Mouse (Mus musculus): ENCODE data around the gene Ifnar1. TPM values are rescaled to one million over a fixed set of nuclear protein-coding genes. Genes with fewer than 3 reads are reported as not detected.

The Ifnar1 gene
- polyA plus RNA-seq, 1 experiment, result 12.4 TPM

DNA sequence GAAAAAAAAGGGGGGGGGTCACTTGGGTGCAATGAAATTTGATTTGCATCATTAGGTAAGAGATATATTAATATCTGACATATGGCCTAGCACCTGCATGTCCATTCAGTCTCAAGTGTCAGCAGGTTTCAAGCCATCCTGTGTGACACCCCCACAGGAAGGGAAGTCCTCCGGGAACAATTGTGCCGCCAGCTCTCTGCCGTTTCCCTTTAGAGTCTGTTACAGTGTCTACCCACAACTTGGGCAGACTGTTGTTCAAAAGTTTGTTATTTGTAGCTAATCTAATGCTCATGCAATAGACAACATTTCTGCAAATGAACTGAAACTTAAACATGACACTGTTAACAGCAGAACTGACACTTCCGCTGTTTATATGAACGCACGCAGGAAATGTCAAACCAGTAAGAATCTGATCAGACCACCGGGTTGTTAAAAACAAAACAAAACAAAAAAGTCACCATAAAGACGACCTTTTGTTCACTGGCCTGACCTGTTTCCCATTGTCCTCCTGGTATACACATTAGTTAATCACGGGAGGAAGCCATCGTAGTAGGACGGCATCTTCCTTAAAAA is 23.9 kb upstream of the Ifnar1 start:
- H3K36me3 ChIP-seq (ENCODE audit: control insufficient read depth, insufficient read depth, low read length), result no peaks in the 10 kb centered on the region
- H3K27ac ChIP-seq (ENCODE audit: insufficient read depth, low read depth, low read length), result peak overlapping the region; percentile 32
- TF ChIP-seq CTCF (IDR thresholded peaks at IDR 0.05; ENCODE audit: extremely low read depth, insufficient read length, insufficient replicate concordance, low read depth, low read length) (no peak), POLR2A (IDR thresholded peaks at IDR 0.05; ENCODE audit: low read depth, low read length) (no peak)
- H3K27me3 ChIP-seq (ENCODE audit: control insufficient read depth, insufficient read depth, low read length), result no peaks in the 10 kb centered on the region
- no peak overlapping the region for H3K4me3 ChIP-seq (ENCODE audit: low read depth, low read length)
- 70% methylated on average over 11 of the region's 11 CpGs for WGBS
- H3K4me1 ChIP-seq (ENCODE audit: control insufficient read depth, insufficient read depth, insufficient read length, low read length), result peaks cover 2% of the 10 kb centered on the region; the same call in 1 of the 2 replicates

DNA sequence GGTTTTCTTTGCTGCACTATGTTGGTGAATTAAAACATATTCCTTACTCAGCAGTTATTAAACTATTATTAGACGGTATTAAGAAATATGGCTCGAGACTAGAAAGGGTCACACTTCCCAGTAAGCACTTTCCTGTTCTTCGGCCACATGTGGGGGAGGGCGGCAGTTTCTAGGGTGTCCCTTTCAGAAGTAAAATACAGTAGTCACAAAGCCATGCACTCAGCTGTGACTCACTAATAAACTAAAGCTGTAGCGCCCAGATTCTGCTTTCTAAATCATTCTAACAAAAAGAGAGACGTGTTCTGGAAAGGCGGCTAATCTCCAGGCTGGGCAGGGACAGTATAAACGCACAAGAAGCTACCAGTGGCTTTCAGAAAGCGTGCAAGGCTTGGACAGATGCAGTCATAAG is 23.3 kb upstream of the Ifnar1 start:
- Histone ChIP-seq H3K4me3 (ENCODE audit: low read depth, low read length) (no peak overlapping the region), H3K27me3 (ENCODE audit: control insufficient read depth, insufficient read depth, low read length) (no peaks in the 10 kb centered on the region), H3K36me3 (ENCODE audit: control insufficient read depth, insufficient read depth, low read length) (no peaks in the 10 kb centered on the region), H3K4me1 (ENCODE audit: control insufficient read depth, insufficient read depth, insufficient read length, low read length) (peaks cover 2% of the 10 kb centered on the region; the same call in 1 of the 2 replicates), H3K27ac (ENCODE audit: insufficient read depth, low read depth, low read length) (peak overlapping the region; percentile 57; the same call in 1 of the 2 replicates)
- WGBS, result 58% methylated on average over 9 of the region's 9 CpGs
- TF ChIP-seq CTCF (IDR thresholded peaks at IDR 0.05; ENCODE audit: extremely low read depth, insufficient read length, insufficient replicate concordance, low read depth, low read length) (no peak), POLR2A (IDR thresholded peaks at IDR 0.05; ENCODE audit: low read depth, low read length) (no peak)

DNA sequence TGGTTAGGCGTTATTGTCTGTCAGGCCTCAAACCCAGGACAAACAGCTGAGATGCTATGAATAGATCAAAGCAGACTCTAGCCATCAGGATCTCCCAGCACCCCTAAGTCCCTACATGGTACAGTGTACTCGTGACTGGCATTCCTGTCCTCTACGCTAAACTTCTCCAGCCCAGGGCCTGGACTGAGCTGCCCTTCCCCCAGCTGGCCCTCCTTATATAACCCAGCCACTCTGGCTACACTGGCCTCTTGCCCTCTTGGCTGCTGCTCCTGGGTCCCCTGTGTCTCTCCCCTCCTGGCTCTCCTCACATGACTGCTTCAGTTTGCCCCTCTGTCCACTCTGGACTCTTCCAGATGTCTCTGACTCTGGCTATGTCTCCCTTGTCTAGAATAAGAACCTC is 22.4 kb upstream of the Ifnar1 start:
- Histone ChIP-seq H3K4me1 (ENCODE audit: control insufficient read depth, insufficient read depth, insufficient read length, low read length) (peaks cover 2% of the 10 kb centered on the region; the same call in 1 of the 2 replicates), H3K27me3 (ENCODE audit: control insufficient read depth, insufficient read depth, low read length) (no peaks in the 10 kb centered on the region), H3K4me3 (ENCODE audit: low read depth, low read length) (no peak overlapping the region), H3K36me3 (ENCODE audit: control insufficient read depth, insufficient read depth, low read length) (no peaks in the 10 kb centered on the region), H3K27ac (ENCODE audit: insufficient read depth, low read depth, low read length) (0 out of 2 replicates have a peak overlapping the region, but pooled peaks have one; percentile 12)
- WGBS, result 85% methylated on average over 3 of the region's 3 CpGs
- TF ChIP-seq CTCF (IDR thresholded peaks at IDR 0.05; ENCODE audit: extremely low read depth, insufficient read length, insufficient replicate concordance, low read depth, low read length) (no peak), POLR2A (IDR thresholded peaks at IDR 0.05; ENCODE audit: low read depth, low read length) (no peak)

DNA sequence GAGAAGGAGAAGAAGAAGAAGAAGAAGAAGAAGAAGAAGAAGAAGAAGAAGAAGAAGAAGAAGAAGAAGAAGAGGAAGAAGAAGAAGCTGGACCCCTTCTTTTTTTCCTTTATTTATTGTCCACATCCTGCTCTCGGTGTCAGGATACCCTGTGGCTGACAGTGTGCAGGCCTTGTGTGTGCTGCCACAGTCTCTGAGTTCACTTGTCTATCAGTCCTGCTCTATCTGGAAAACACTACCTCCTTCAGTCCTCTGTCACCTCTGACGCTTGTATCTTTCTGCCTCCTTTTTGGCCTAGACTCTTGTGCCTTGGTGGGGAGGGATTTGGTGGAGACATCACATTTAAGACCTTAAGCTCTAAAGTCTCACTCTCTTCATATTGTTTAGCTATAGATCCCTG is 21.6 kb upstream of the Ifnar1 start:
- H3K4me3 ChIP-seq (ENCODE audit: low read depth, low read length), result no peak overlapping the region
- peaks cover 2% of the 10 kb centered on the region; the same call in 1 of the 2 replicates for H3K4me1 ChIP-seq (ENCODE audit: control insufficient read depth, insufficient read depth, insufficient read length, low read length)
- no peaks in the 10 kb centered on the region for H3K27me3 ChIP-seq (ENCODE audit: control insufficient read depth, insufficient read depth, low read length)
- H3K36me3 ChIP-seq (ENCODE audit: control insufficient read depth, insufficient read depth, low read length), result no peaks in the 10 kb centered on the region
- no peak for TF ChIP-seq CTCF (IDR thresholded peaks at IDR 0.05; ENCODE audit: extremely low read depth, insufficient read length, insufficient replicate concordance, low read depth, low read length)
- TF ChIP-seq POLR2A (IDR thresholded peaks at IDR 0.05; ENCODE audit: low read depth, low read length), result no peak
- 74% methylated on average over 2 of the region's 2 CpGs for WGBS
- no peak overlapping the region for H3K27ac ChIP-seq (ENCODE audit: insufficient read depth, low read depth, low read length)

DNA sequence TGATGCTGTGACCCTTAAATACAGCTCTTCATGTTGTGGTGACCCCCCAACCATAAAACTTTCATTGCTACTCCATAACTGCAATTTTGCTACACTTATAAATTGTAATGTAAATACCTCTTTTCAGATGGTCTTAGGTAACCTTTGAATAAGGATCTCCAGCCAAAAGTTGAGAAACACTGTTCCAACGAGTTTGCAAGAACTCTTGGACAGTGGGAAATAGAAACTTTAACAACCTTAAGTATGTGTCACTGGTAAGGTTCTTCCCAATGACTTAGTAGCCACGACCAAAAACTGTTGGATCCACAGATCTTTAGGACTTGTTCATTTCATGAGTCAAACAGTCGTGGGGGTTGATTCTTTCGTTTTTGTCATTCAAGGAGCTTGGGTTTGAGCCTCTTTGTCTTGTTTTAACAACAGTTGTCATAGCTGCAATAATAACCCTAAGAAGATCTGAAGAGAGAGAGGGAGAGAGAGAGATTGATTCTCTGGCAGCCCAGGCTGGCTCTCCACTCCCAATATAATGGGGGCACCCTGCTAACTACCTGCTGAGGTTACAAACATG is 21.1 kb upstream of the Ifnar1 start:
- no peak overlapping the region for H3K4me3 ChIP-seq (ENCODE audit: low read depth, low read length)
- H3K27ac ChIP-seq (ENCODE audit: insufficient read depth, low read depth, low read length), result no peak overlapping the region
- H3K36me3 ChIP-seq (ENCODE audit: control insufficient read depth, insufficient read depth, low read length), result no peaks in the 10 kb centered on the region
- H3K27me3 ChIP-seq (ENCODE audit: control insufficient read depth, insufficient read depth, low read length), result no peaks in the 10 kb centered on the region
- WGBS, result 78% methylated on average over 4 of the region's 4 CpGs
- TF ChIP-seq CTCF (IDR thresholded peaks at IDR 0.05; ENCODE audit: extremely low read depth, insufficient read length, insufficient replicate concordance, low read depth, low read length) (no peak), POLR2A (IDR thresholded peaks at IDR 0.05; ENCODE audit: low read depth, low read length) (no peak)
- H3K4me1 ChIP-seq (ENCODE audit: control insufficient read depth, insufficient read depth, insufficient read length, low read length), result peaks cover 2% of the 10 kb centered on the region; the same call in 1 of the 2 replicates

DNA sequence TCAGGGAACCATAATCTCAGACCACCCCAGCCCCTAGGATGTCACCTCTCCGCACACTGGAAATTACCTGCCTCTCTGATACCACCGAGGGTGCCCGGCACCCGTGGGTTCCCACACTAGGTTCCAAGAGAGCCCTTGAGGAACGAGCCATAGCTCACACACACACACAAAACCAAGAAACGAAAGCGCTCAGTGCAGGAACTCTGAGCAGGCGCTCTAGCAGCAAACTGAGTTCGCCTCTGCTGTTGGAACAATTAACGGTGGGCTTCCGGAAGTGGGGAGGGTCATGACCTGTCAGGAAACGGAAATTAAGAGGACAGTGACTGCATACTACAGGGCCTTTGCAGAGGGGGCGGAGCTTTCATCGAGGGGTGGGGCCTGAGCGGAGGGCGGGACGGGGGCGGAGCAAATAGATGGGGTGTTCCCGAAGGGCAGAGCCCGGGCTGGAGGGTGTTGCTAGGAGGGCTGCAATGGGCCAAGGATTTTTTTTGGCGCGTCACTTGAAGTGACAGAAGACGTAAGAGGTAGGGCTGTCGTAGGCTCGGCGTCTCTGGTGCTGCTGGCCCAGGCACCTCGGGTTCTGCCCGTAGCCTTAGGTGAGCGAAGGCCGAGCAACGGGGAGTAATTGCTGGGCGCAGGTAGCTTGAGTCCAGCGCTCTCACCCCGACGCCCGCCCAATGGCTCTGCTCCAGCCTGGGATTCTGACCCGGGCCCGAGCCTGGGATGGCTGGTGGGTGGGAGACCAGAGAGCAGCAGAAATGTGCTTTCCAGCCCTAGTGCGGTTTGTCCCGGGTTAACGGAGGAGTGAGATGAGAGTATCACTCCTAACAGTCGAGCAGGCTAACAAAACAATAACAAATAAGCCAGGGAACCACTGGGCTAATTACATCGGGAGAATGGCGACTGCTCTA is 20.2 kb upstream of the Ifnar1 start:
- Histone ChIP-seq H3K4me1 (ENCODE audit: control insufficient read depth, insufficient read depth, insufficient read length, low read length) (peaks cover 2% of the 10 kb centered on the region; the same call in 1 of the 2 replicates), H3K27ac (ENCODE audit: insufficient read depth, low read depth, low read length) (peak overlapping the region; percentile 48), H3K27me3 (ENCODE audit: control insufficient read depth, insufficient read depth, low read length) (no peaks in the 10 kb centered on the region), H3K36me3 (ENCODE audit: control insufficient read depth, insufficient read depth, low read length) (no peaks in the 10 kb centered on the region), H3K4me3 (ENCODE audit: low read depth, low read length) (peak overlapping the region; percentile 66)
- WGBS, result 2% methylated on average over 44 of the region's 44 CpGs
- peak; percentile 43 for TF ChIP-seq POLR2A (IDR thresholded peaks at IDR 0.05; ENCODE audit: low read depth, low read length)
- no peak for TF ChIP-seq CTCF (IDR thresholded peaks at IDR 0.05; ENCODE audit: extremely low read depth, insufficient read length, insufficient replicate concordance, low read depth, low read length)
